Mouse (Mus musculus): ENCODE results near the gene Alyref.
"Not testable (repeated sequence)": the region's sequence is repeated elsewhere in the genome, so short reads cannot be mapped to it uniquely, and the experiment has no call there.

Gene Alyref

DNA sequence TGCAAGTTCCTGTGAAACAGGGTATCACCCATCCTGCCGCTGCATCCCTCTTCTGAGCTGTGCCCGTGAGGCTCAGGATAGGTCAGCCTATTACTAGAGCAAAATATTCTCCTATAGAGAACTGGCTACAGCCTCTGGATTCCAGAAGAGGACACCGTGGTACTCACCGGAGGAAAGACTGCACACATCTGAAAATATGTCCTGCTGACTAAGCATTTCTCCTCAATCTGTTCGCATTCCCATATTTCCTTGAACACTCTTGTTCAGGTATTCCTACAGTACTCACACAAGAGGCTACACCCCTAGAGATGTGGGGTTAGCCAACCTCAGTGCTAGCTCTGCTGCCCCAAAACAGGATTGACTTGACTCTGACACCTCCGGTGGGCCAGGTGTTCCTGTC lies 29.8 kb downstream of the Alyref start:
- H3K4me3 ChIP-seq (replicated peaks; ENCODE audit: low read length) = no peak overlapping the region
- H3K27me3 ChIP-seq (ENCODE audit: insufficient read depth, low read length) = no peaks in the 10 kb centered on the region
- no peaks in the 10 kb centered on the region for H3K9me3 ChIP-seq (ENCODE audit: low read length)
- peaks cover 35% of the 10 kb centered on the region for H3K4me1 ChIP-seq (replicated peaks; ENCODE audit: low read depth, low read length)
- peaks cover 86% of the 10 kb centered on the region for H3K36me3 ChIP-seq (ENCODE audit: insufficient read depth, low read length)
- TF ChIP-seq POU5F1 (IDR thresholded peaks at IDR 0.05; ENCODE audit: borderline replicate concordance, low read length) (no peak), NANOG (IDR thresholded peaks at IDR 0.05; ENCODE audit: borderline replicate concordance, low read length) (no peak)

DNA sequence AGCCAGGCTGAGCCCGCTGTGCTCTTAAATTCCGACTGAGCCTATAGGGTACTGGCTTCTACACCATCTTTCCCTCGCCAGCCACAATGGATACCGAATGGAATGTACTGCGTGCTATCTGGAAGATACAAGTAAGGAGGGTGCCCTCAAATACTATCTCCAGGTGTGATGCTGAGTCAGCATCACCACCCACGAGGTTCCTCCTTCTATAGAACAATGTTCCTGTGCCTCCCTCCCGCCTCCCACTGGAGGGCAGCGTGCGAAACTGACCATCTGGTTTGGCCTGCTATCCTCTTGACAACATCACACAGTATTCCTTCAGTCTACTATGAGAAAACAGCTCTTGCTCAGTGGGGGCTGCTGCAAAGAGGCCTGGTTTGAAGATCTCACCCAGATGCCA lies 33.1 kb downstream of the Alyref start:
- H3K27me3 ChIP-seq (ENCODE audit: insufficient read depth, low read length) = no peaks in the 10 kb centered on the region
- no peak overlapping the region for H3K4me3 ChIP-seq (replicated peaks; ENCODE audit: low read length)
- no peaks in the 10 kb centered on the region for H3K9me3 ChIP-seq (ENCODE audit: low read length)
- H3K4me1 ChIP-seq (replicated peaks; ENCODE audit: low read depth, low read length) = peaks cover 22% of the 10 kb centered on the region
- peaks cover 100% of the 10 kb centered on the region for H3K36me3 ChIP-seq (ENCODE audit: insufficient read depth, low read length)
- TF ChIP-seq NANOG (IDR thresholded peaks at IDR 0.05; ENCODE audit: borderline replicate concordance, low read length) = no peak
- TF ChIP-seq CTCF (conservative IDR thresholded peaks at IDR 0.05; ENCODE audit: low read length) = no peak
- no peak for TF ChIP-seq POU5F1 (IDR thresholded peaks at IDR 0.05; ENCODE audit: borderline replicate concordance, low read length)

DNA sequence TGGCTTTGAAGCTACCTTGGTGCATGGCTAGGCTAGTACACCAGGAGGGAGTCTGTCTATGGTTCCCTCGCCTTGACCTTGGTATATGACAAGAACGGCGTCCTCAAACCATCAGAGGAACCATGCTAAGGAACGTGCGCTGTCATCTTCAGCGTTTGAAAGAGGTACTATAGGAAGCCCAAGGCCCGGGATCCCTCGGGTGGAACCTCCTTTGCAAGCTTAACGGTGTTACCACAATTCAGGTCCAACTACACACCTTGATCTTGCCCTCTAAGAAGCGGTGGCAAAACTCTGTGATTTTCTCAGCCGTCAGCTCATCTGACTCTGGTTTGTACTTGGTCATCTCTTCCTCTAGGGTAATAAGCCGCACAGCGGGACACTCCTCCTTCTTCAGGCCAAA lies 35.2 kb downstream of the Alyref start:
- Histone ChIP-seq H3K9me3 (ENCODE audit: low read length) (no peaks in the 10 kb centered on the region), H3K4me3 (replicated peaks; ENCODE audit: low read length) (no peak overlapping the region), H3K36me3 (ENCODE audit: insufficient read depth, low read length) (peaks cover 90% of the 10 kb centered on the region), H3K27me3 (ENCODE audit: insufficient read depth, low read length) (no peaks in the 10 kb centered on the region), H3K4me1 (replicated peaks; ENCODE audit: low read depth, low read length) (peaks cover 18% of the 10 kb centered on the region; the same call in 1 of the 2 replicates)
- TF ChIP-seq CTCF (conservative IDR thresholded peaks at IDR 0.05; ENCODE audit: low read length) = no peak
- no peak for TF ChIP-seq POU5F1 (IDR thresholded peaks at IDR 0.05; ENCODE audit: borderline replicate concordance, low read length)
- TF ChIP-seq NANOG (IDR thresholded peaks at IDR 0.05; ENCODE audit: borderline replicate concordance, low read length) = no peak

DNA sequence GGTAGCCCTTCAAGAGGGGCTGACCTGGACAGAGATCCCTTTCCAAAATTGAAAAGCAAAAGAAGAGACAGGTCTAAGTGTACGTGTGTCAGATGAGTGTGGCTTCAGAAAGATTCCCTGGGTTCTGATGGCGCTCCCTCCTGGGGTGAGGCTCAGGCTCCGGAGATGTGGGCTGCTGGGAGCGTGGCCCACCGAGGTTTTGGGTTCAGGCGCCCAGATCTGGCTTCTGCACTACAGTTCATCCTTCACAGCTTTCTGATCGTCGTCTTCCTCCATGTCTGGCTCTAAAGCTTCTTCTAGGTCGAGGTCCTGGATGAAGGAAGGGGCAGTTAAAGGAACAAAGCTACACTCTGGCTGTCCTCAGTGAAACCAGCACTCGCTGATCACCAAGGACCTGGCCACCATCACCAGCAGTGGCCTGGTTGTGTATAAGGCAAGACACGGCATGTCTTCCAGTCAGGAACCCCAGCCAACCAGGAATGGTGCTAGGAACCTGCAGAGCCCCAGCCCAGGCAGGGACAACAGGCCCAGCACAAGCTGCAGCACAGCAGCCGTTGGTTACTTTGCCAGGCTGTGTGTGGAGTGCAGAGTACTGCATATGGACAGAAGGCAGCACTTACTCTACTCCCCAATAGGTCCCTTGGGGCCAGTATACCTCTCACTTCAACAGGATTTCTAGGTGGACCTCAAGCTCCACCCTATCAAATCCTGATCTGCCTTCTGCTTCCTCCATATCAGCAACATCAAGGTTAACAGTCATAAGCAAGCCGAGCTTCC lies 37.0 kb downstream of the Alyref start:
- no peak for TF ChIP-seq POU5F1 (IDR thresholded peaks at IDR 0.05; ENCODE audit: borderline replicate concordance, low read length)
- no peak for TF ChIP-seq NANOG (IDR thresholded peaks at IDR 0.05; ENCODE audit: borderline replicate concordance, low read length)
- no peak for TF ChIP-seq CTCF (conservative IDR thresholded peaks at IDR 0.05; ENCODE audit: low read length)
- Histone ChIP-seq H3K4me1 (replicated peaks; ENCODE audit: low read depth, low read length) (peaks cover 13% of the 10 kb centered on the region; the same call in 1 of the 2 replicates), H3K9me3 (ENCODE audit: low read length) (no peaks in the 10 kb centered on the region), H3K4me3 (replicated peaks; ENCODE audit: low read length) (no peak overlapping the region), H3K36me3 (ENCODE audit: insufficient read depth, low read length) (peaks cover 72% of the 10 kb centered on the region), H3K27me3 (ENCODE audit: insufficient read depth, low read length) (no peaks in the 10 kb centered on the region)

- not testable (repeated sequence) for H3K27me3 ChIP-seq (ENCODE audit: insufficient read depth, low read length); H3K9me3 ChIP-seq (ENCODE audit: low read length); H3K4me1 ChIP-seq (replicated peaks; ENCODE audit: low read depth, low read length); H3K4me3 ChIP-seq (replicated peaks; ENCODE audit: low read length)
- TF ChIP-seq CTCF (conservative IDR thresholded peaks at IDR 0.05; ENCODE audit: low read length) = 0 out of 2 replicates have a peak, but pooled peaks have one; percentile 2
- peaks cover 49% of the 10 kb centered on the region for H3K36me3 ChIP-seq (ENCODE audit: insufficient read depth, low read length)
These were observed 39.3 kb downstream of the Alyref start for GRCm38 (mm10) chr11:120558843-120559242.

DNA sequence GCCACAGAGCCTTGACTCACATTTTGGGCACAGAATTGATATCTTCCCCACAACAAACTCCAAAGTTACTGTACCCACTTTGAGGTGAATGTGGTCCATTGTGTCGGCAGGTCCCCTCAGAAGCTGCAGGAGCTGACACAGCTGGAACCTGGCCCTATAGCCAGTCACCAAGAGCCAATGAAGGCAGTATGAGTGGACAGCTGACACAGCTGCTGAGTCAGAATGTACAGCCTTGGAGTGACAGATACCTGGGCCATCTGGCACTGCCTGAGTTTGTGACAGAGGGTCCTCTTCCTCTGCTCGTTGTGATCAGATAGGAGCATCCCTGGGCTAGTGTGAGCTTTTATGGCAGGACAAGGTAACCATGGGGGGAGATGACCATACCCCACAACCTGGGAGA lies 42.9 kb downstream of the Alyref start:
- TF ChIP-seq CTCF (conservative IDR thresholded peaks at IDR 0.05; ENCODE audit: low read length) (no peak), POU5F1 (IDR thresholded peaks at IDR 0.05; ENCODE audit: borderline replicate concordance, low read length) (no peak), NANOG (IDR thresholded peaks at IDR 0.05; ENCODE audit: borderline replicate concordance, low read length) (no peak)
- peaks cover 14% of the 10 kb centered on the region for H3K4me1 ChIP-seq (replicated peaks; ENCODE audit: low read depth, low read length)
- no peaks in the 10 kb centered on the region for H3K9me3 ChIP-seq (ENCODE audit: low read length)
- no peak overlapping the region for H3K4me3 ChIP-seq (replicated peaks; ENCODE audit: low read length)
- H3K36me3 ChIP-seq (ENCODE audit: insufficient read depth, low read length) = peaks cover 22% of the 10 kb centered on the region
- peaks cover 29% of the 10 kb centered on the region for H3K27me3 ChIP-seq (ENCODE audit: insufficient read depth, low read length)

- Histone ChIP-seq H3K36me3 (ENCODE audit: insufficient read depth, low read length) (peaks cover 18% of the 10 kb centered on the region), H3K9me3 (ENCODE audit: low read length) (no peaks in the 10 kb centered on the region), H3K4me3 (replicated peaks; ENCODE audit: low read length) (no peak overlapping the region), H3K27me3 (ENCODE audit: insufficient read depth, low read length) (peaks cover 33% of the 10 kb centered on the region), H3K4me1 (replicated peaks; ENCODE audit: low read depth, low read length) (peaks cover 18% of the 10 kb centered on the region)
- TF ChIP-seq POU5F1 (IDR thresholded peaks at IDR 0.05; ENCODE audit: borderline replicate concordance, low read length) (no peak), CTCF (conservative IDR thresholded peaks at IDR 0.05; ENCODE audit: low read length) (no peak), NANOG (IDR thresholded peaks at IDR 0.05; ENCODE audit: borderline replicate concordance, low read length) (no peak)
These were observed 43.3 kb downstream of the Alyref start for GRCm38 (mm10) chr11:120554834-120555233.

DNA sequence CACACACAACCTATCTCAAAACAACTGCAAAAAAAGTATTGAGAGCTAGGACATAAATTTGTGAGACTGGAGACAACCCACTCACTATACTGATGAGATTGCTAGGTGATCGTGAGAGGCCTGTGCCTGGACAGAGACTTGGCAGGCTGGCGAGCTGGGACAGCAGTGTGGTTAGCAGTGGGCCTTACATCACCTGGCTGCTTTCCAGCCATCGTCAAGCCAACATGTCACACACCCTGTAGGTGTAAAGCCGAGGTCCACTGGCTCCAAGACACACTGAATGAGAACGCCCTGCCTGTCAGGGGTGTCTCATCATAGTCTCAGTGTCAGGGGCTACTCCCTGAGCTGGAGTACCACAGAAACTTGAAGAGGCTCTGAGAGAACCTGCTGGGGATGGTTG lies 45.4 kb downstream of the Alyref start:
- Histone ChIP-seq H3K9me3 (ENCODE audit: low read length) (no peaks in the 10 kb centered on the region), H3K4me3 (replicated peaks; ENCODE audit: low read length) (no peak overlapping the region), H3K36me3 (ENCODE audit: insufficient read depth, low read length) (peaks cover 9% of the 10 kb centered on the region; the same call in 1 of the 2 replicates), H3K27me3 (ENCODE audit: insufficient read depth, low read length) (peaks cover 33% of the 10 kb centered on the region), H3K4me1 (replicated peaks; ENCODE audit: low read depth, low read length) (peaks cover 30% of the 10 kb centered on the region)
- TF ChIP-seq POU5F1 (IDR thresholded peaks at IDR 0.05; ENCODE audit: borderline replicate concordance, low read length) = no peak
- TF ChIP-seq NANOG (IDR thresholded peaks at IDR 0.05; ENCODE audit: borderline replicate concordance, low read length) = no peak
- TF ChIP-seq CTCF (conservative IDR thresholded peaks at IDR 0.05; ENCODE audit: low read length) = no peak
